Mouse (Mus musculus): ENCODE measurements around the gene Tbx4.

Gene Tbx4

DNA sequence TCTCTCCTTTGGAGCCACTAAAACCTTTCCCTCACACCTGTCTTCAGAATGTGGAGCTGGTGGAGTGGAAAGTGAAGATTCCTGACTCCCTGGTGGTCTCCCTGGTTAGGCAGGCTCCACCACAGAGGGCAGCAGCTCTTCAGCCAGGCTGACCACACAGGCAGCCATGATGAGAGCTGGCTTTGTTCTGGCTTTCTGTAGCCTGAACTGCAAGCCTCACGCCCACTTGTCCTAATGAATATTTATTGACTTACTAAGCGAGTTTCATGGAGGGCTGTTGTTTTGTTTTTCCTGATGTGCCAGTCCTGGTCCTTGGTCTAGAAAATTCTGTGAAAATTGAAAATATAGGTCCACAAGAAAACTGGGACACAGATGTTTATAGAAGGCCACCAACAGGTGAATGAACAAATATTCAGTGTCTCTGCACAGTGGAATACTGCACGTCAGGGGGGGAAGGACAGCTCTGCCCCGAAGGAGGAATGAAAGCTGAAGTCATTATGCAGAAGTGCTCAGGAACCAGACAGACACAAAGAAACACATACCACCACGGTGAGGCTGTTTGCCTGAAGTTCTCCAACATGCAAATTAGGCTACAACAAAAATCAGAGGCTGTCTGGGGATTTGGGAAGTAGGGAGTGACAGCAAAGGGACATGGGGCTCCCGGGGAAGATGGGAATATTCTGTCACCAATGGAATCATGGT lies 28.1 kb upstream of the Tbx4 start:
- DNase-seq (ENCODE audit: low spot score): no peak

DNA sequence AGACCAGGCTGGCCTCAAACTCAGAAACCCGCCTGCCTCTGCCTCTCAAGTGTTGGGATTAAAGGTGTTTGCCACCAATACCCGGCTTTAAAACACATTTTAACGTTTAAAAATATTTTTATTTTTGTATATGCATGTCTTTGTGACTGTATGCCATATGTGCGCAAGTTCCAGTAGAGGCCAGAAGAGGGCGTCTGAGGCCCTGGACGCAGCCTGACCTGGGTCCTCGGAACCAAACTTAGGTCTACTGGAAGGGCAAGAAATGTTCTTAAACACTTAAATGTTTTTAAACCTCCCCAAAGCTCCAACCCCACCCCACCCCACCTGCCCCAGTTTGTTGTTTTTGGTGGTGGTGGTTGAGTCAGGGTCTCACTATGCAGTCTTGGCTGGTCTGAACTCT lies 21.9 kb upstream of the Tbx4 start:
- DNase-seq (ENCODE audit: low spot score): no peak

DNA sequence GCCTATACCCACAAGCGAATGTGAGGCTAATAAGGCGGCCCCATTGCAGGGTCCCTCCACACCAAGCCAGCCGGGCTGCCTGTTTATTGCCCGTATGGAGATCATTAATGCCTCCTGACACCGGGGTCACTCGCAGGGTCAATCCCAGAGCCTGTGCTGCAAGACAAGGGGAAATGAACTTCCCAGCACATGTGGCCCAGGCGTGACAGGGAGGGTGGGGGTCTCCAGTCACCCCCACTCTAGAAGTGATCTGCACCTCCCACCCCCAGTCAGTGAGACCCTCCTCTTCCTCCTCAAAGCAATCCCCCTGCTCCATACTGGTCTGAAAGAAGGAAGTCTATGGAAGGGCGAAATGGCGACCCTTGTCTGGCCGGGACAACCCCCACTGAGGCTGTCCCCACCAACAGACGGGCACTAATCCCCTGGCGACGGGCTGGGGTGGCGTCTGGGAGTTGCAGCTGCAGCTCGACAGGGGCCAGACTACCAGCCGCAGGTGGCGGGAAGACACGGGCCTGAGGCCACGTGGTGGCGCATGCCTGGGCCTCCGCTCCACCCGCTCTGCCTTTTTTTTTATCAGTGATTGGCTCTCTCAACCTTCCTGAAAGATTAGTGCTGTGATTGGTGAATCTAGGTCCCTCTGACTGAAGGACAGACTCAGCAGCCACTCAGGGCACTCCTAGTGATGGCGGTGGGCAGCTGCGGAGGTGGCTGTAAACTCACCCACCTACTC lies 10.0 kb upstream of the Tbx4 start:
- no peak for DNase-seq (ENCODE audit: low spot score)

DNA sequence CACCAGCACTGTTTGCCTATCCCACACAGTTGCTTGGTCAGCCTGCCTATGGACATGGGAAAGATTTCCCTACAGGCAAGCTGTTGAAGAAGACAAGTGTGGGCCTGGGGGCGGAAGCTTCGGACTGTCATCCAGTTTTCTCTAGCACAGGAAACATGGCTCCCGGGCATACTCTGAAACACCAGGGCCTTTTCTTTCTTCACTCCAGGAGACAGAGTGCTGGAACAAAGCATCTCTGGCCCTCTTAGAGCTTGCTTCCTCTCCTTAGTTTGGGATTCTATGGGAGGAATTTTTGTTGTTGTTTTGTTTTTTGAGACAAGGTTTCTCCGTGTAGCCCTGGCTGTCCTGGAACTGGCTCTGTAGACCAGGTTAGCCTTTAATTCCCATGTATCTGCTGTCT lies 1.7 kb upstream of the Tbx4 start:
- DNase-seq (ENCODE audit: low spot score): no peak

DNA sequence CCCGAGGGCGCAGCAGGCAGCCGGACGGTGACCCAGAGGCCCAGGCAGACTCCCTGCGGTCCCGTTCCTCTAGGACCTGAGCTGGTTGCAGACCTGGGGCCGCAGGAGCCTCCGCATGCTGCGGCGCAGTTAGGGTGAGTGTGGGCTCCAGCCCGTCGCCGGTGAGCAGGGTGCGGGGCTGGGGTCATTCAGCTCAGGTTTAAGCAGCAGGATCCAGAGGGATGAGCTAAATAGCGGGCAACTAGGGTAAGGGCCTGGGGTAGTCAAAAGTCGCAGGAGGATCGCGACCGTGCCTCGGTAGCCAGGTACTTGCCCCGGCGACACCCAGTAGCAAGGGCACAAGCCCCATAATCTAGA lies 185 bp downstream of the Tbx4 start:
- DNase-seq (ENCODE audit: low spot score): no peak

DNA sequence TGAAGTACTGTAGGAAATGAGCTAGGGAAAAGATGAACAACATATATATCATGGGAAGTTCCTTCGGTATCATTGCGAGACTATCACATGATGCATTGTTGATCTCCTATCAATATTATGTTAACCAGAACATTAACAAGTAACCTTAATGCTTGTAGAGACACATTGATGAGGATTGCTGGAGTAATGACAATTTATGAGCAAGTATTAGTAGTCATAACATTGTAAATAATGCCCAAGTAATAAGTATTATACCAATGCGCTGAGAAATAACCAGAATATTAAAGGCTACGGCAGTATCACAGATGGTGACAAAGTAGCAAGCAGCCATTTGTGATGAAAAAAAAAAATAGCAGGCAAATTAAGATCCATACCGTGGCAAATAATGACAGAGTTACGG lies 1.1 kb downstream of the Tbx4 start:
- no peak for DNase-seq (ENCODE audit: low spot score)

DNA sequence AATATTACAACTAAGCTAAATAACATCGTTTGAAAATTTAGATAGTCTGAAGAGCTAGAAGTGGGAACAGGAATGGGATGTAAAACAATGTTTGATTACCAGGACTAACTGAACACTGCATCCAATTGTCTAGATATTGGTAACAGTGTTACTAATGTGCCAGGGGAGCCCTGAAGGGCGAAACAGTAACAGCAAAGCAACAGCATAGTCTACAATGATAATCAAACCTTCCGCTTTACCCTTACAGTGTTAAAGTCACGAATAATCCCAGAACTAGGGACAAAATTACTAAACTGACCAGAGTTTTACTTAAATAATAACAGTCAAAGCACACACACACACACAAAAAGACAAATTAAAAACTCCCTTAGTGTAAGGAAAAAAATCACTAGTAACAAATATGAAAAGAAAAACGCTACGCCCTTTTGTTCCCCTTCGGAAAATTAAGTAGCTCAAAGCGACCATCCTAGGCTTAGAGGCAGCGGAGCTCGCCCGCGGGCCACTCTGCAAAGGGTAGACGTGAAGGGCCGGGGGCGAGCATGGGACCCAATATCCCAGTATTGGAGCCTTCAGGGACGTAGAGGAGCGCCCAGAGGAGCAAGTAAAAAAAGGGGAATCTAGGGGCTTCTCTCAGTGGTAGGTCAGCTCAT lies 1.7 kb downstream of the Tbx4 start:
- DNase-seq (ENCODE audit: low spot score): no peak

DNA sequence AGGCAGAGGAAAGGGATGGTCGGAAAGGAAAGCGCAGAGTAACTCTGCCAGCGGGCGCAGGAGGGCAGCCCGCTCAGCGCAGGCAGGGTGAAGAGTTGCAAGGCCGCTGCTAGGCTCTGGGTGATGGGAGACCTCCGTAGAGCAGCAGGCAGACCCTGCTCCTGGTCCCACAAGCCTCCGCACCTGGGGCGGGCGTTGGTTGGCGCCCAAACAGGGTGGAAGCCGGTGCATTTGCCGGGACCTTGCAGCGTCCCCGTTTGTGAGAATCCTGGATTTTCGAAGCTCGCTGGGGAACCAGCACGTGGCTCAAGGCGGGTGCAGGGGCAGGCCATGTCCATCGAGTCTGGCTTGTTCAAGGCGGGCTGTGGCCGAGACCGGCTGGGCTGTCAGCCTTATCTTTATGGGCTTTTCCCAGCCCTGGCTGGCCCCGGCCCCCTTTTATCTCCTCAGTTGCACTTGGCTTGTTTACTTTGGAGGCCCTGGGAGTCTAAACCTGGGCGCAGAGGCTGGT lies 2.3 kb downstream of the Tbx4 start:
- DNase-seq (ENCODE audit: low spot score): no peak

DNA sequence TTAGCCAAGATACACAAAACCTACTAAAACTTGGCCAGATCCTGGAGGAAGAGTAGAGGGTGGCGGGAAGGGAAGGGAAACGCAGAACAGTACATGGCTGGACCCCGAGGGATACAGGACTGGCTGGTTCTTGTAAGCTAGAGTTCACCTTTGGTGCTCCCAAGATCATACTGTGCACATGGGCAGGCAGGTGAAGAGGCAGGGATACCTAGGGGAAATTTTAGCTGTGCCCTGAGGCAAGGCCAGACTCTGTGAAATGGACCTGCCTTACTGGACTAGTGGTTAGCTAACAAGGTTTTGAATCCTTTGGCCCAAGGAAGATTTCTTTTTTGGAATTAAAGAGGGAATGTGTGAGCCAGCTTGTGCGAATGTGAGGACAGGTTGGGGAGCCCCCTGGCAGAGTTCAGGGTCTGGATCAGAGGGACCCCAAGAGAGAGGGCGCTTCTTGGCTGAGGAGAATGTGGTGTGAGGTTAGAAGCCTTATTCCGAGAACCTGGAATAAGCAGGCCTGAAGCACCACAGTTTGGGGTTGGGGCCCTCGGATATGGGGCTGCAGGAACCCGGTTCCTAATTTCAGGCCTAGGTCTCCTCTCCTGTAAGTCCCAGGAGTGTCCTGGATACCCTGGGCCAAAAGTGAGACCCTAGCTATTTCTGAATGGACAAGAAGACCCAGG lies 3.0 kb downstream of the Tbx4 start:
- no peak for DNase-seq (ENCODE audit: low spot score)

DNA sequence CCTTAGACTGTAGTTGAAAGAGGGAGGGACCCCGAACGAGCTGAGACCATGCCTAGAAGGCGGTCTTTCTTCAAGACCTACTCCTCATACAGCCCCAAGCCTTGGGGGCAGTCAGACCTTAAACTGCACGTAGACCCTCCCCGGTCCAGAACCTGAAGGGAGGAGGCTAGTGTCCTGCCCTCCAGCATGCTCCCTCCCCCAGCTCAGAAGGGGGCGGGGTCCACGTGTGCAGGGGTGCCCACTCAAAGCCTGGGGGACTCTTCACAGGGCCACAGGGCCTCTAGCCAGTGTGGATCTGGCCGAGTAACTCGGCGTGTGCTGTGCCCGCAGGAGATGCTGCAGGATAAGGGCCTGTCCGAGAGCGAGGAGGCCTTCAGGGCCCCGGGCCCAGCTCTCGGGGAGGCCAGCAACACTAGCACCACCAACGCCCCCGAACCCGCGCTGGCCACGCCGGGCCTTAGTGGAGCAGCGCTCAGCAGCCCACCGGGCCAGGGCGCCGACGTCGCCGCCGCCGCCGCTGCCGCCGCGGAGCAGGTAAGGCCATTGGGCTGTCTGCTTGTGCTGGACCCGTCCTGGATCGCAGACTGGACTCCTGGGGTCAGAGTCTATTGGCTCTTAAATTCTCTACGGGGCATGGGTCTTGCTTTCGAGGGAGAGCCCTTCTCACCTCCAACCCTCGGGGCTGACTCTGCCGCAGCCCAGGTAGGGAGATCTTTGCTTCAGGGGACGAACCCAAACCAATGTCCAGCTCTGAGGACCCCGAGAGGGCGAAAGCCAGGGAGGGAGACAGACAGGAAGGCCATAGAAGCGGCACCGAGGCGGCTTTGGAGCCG lies 3.7 kb downstream of the Tbx4 start:
- DNase-seq (ENCODE audit: low spot score): no peak

DNA sequence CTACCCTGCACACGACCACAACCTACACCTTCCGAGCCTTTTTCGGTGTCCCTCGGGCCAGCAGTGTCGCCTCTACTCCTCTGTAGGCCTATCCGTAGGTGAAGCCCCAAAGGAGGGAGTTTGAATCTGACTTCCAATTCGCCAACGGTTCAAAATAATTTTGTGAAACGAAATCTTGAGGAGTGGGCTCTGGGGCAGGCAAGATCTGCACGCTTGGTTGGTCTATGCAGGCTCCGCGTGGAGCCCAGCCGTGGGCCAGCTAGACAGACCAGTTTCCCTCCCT lies 4.3 kb downstream of the Tbx4 start:
- DNase-seq (ENCODE audit: low spot score): no peak

DNA sequence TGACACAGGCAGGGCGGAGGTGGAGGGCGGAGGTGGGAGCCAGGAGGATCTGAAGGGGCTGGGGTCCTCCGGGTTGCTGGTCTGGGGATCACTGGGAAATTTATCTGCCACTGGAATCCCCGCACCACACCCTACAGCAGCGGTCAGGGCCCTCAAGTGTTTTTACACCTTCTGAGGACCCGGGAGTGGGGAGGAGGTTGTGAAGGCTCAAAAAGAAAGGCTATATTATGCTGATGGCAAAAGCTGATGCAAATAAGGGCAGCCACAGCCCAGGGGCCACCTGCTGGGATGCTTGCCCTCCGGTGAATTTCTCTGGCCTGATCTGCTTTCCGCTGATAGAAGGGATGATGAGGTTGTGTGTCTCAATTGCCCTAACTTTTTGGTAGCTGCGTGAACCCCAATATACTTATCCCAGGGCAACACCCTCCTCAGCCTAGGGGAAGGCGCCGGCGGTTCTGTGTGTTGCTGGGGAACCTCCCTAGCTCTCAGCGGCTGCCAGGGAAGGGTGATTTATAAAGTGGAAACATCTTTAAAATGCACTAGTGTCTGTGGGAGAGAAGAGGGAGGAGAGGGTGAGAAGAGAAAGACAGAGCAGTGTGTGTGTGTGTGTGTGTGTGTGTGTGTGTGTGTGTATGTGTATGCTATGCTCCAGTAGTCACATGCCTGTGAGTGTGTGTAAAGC lies 4.9 kb downstream of the Tbx4 start:
- DNase-seq (ENCODE audit: low spot score): no peak

DNA sequence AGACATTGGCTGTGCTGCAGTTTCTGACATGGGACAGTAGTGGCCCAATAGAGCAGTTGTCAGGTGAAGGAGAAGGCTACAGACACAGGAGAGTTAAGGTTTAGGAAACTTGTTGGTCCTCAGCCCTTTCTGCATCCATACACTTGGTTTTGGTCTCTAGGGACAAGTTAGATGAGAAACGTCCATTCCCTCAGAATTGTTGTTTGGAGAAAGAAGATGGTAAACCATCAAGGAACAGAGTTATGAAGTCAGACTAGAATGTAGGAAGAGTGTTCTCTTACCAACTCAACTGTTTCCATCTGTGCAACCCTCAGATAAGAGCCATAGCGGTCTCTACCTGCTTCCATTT lies 5.4 kb downstream of the Tbx4 start:
- no peak for DNase-seq (ENCODE audit: low spot score)

DNA sequence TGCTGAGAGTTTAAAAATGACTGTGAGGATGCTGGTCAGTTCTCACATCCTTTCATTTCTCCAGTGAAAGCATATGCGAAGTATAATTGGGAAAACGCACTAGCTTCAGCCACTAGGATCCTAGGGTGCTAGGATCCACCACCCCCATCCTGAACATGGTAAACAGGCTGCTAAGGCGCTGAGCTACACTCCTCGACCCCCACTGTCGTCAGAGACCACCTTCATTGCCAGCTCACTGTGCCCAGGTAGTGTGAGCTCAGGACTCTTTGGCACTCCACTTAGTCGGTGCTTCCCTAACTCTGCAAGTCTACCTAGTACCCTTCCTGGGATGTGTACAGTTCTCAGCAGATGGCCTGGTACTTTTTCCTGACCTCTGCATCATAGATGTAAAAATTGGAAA lies 6.5 kb downstream of the Tbx4 start:
- no peak for DNase-seq (ENCODE audit: low spot score)

DNA sequence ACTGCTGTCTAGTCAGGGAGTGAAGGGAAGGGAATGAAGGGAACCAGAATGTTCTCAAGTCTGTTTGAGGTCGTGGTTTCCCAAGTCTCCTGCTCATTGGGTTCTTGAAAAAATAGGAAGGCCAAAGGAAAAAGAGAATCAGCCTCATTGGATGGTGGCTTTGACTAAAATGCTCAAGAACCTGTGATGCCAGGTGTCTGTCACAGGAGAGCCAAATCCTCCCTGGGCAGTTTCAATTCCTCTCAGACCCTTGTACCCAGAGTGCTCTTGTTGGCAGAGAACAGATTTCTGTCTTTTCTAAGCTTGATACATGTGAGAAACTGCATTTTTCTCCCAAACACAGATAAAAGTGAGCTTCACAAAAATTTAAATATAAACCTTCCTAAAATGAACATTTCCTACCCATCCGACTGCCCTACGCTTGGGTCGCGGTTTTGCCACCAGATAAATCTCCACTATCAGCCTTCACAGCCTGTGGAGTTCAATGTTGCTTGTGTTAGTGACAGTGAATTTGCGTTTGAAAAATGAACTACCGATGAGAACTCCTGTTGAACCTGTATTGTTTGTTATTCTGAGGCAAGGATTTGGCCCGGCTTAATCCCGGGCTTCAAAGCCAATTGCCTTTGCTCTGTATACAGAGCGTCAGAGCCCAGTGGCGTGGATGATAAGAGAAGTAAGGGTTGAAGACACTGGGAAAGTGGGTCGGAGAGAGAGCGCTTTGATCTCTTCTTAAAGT lies 7.3 kb downstream of the Tbx4 start:
- no peak for DNase-seq (ENCODE audit: low spot score)

DNA sequence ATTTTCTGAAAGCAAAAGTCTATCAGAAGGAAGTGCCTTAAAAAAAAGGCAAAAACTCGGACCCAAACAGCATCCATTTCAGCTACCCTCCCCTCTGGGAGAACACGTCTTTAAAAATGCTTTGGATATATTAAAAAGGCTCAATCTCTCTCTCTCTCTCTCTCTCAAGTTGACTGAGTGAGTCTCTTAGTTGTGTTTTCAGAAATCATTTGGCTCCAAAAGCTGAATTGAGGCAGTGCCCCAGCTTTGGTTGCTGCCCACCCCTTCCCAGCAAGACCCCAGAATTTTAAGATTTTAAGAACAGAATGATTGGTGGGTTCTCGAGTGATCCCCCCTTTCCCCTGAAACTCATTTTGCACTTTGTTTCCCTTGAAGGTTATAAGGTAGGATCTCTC lies 7.9 kb downstream of the Tbx4 start:
- DNase-seq (ENCODE audit: low spot score): no peak

DNA sequence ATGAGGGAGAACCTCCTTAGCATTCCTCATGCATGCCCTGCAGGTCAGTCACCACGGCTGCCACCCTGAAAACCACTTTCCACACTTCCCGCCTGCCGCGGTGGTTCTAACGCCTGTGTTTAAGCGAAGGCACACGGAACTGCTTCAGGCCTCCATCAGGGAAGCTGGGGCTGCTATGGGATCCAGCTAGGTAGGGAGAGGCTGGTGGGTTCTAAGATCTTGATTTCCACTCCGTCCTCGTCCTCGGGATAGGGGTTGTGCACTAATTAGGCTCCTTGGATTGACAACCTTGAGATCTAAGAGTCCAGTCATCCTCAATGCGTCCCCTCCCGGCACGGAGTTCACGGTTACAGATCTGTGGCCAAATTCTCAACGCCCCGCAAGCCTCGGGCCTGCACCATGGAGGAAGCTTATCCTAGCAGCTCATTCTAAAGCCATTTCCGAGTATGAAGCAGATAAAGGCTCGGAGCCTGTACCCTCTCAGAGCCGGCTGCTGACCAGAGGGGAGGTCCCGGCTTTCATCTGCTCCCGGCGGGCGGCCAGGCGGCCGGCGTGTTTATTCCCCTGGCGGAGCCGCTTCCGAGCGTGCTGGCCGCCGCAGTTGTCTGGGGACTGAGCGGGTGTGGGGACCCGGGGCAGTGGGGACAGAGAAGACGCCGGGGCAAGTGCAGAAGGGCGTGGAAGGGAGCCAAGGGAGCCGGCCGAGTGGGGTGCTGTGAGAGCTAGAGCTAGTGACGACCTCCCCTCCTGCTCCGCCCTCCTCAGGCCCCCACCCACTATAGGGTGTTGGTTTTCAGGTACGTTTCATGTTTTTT lies 8.7 kb downstream of the Tbx4 start:
- DNase-seq (ENCODE audit: low spot score): no peak

DNA sequence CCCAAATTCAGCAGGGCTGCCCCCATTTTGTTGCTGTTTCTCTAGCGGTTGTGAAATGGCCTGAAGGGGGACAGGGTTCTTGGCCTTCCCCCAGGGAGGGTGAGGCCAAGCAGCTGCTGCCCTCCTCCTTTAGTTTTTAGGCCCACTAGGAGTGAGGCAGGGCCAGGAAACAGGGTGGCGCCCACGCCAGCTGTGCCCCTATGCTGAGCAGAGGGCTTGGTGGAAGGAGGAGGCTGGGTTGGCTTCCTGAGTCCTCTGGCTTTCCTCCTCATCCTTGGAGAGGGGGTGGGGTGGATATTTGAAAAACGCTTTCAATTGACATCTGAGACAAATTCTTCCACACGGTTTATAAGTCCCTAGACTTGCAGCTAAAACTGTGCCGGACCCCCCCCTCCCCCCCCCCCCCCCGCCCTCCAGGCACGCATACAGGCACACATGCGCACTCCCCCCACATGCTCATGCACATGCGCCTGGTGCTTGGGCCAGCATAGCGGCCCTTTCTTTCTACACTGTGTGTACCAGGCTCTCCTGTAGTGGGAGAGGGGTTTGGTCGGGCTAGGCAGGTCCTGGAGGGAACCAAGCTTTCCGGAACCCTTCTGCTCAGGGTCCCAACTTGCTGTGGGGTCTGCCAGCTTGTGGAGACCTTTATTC lies 10.2 kb downstream of the Tbx4 start:
- DNase-seq (ENCODE audit: low spot score): no peak

DNA sequence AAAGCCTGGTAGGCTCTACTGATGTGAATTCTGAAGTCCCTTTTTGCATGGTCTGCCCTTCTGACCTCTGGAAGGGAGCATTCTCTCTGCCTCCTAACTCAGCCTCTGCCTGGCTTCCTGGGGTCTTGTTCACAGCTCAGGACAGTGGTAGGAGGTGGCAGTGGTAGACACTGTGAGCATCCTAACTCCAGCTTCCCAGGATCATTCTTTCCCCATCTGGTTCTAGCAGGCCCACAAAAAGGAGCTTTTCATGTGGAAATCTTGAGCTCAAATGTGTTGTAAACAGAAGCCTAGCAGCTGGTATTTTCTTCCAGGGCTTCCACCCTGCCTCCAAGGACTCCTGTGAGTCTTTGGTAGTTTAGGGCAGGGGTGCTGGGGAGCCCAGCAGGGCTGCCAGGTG lies 14.1 kb downstream of the Tbx4 start:
- DNase-seq (ENCODE audit: low spot score): no peak

DNA sequence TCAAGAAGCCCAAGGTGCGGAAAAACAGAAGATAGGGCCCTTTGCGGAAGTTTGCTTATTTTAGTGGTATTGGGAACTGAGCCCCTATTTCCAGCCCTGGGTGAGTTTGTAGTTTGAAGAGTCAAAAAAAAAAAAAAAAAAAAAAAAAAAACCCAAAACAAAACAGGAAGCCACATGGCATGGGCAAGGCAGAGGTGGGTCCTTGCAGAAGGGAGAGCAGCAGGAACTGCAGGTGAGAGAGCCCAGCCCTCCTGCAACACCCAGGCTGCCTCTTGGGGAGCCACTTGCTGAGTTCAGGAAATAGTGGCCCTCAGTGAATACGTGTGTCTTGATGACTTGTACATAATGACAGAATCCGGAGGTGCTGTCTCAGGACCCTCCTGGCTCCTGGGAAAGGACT lies 23.3 kb downstream of the Tbx4 start:
- no peak for DNase-seq (ENCODE audit: low spot score)

Measured in spleen, adult 12 weeks (tissue).